Mouse (Mus musculus): ENCODE results near the gene Dbx1.

- TF ChIP-seq CTCF (conservative IDR thresholded peaks at IDR 0.05; ENCODE audit: low read length) (no peak), POU5F1 (IDR thresholded peaks at IDR 0.05; ENCODE audit: borderline replicate concordance, low read length) (no peak), NANOG (IDR thresholded peaks at IDR 0.05; ENCODE audit: borderline replicate concordance, low read length) (no peak)
Measured at GRCm38 (mm10) chr7:49637281-49637680, 632 bp upstream of the Dbx1 start.

Measured in E14TG2a.4 (cell line).